Mouse (Mus musculus) spleen, adult 2 months (tissue): ENCODE measurements around the gene Mettl17. TPM values are rescaled to one million over a fixed set of nuclear protein-coding genes. Genes with fewer than 3 reads are reported as not detected.

Experiments
- DNase-seq, 2 experiments: peaks; one replicate each; pipeline versions ENCODE4 v3.0.0 to v3.0.0-alpha.2; 2012 to 2021; ENCODE audit warnings: low spot score in 2 of 2, low read depth in 1 of 2
- H3K27ac ChIP-seq: fragments of 200-500 bp; 2 replicates; pipeline ENCODE4 v1.5.1; 2012; ENCODE audit warnings: low read length, inconsistent platforms; ENCODE audit not compliant: insufficient read depth
- H3K27me3 ChIP-seq: fragments of 200-500 bp; 2 replicates; pipeline ENCODE4 v1.6.1; 2012; ENCODE audit warnings: mild to moderate bottlenecking, moderate library complexity, low read length, inconsistent platforms; ENCODE audit not compliant: control insufficient read depth, insufficient read depth
- H3K36me3 ChIP-seq: fragments of 200-500 bp; 2 replicates; pipeline ENCODE4 v1.6.1; 2012; ENCODE audit warnings: mild to moderate bottlenecking, low read length, inconsistent platforms; ENCODE audit not compliant: control insufficient read depth, insufficient read depth
- H3K4me1 ChIP-seq: fragments of 200-500 bp; 2 replicates; pipeline ENCODE4 v1.6.1; 2011; ENCODE audit warnings: inconsistent platforms; ENCODE audit not compliant: control insufficient read depth, insufficient read depth, insufficient read length
- H3K4me3 ChIP-seq: fragments of 200-500 bp; 2 replicates; pipeline ENCODE4 v1.5.1; 2011; ENCODE audit warnings: mild to moderate bottlenecking, inconsistent platforms; ENCODE audit not compliant: insufficient read depth, insufficient read length; ENCODE audit errors: extremely low read depth
- CTCF ChIP-seq: fragments of 200-500 bp; IDR thresholded peaks from 2 replicates; pipeline ENCODE4 v1.5.1; 2011; ENCODE audit warnings: mild to moderate bottlenecking, inconsistent platforms; ENCODE audit not compliant: insufficient read depth, insufficient read length, insufficient replicate concordance; ENCODE audit errors: extremely low read depth
- POLR2A ChIP-seq: fragments of 200-500 bp; IDR thresholded peaks from 2 replicates; pipeline ENCODE4 v1.6.1; 2011; ENCODE audit warnings: low read depth, low read length, inconsistent platforms
- WGBS: fragments of 180-500 bp; shearing (Covaris S2); methylation state at CpG from one replicate; pipeline ENCODE4 v1.1.7; 2018; 5-methylcytosine and 5-hydroxymethylcytosine counted together
- polyA plus RNA-seq: library from polyadenylated mRNA; depleted of rRNA; stranded (reverse); fragments of >200 nt; gene quantifications from 2 replicates; pipeline ENCODE4 v1.2.3, GENCODE M21; 2012

The Mettl17 gene
- polyA plus RNA-seq, 1 experiment, result 24.9 TPM

- TF ChIP-seq CTCF (no peak), POLR2A (no peak)
- Histone ChIP-seq H3K36me3 (no peaks in the 10 kb centered on the region; the same call in 1 of the 2 replicates), H3K27me3 (no peaks in the 10 kb centered on the region), H3K4me1 (no peaks in the 10 kb centered on the region), H3K4me3 (no peak overlapping the region), H3K27ac (no peak overlapping the region)
- DNase-seq, result no peak
- 84% methylated on average over 1 of the region's 1 CpGs for WGBS
These were observed 14.7 kb downstream of the Mettl17 start for GRCm38 (mm10) chr14:51899351-51899750.

GRCm38 (mm10) chr14:51902806-51903710 is 18.4 kb downstream of the Mettl17 start:
- Histone ChIP-seq H3K27ac (no peak overlapping the region), H3K4me3 (no peak overlapping the region), H3K27me3 (no peaks in the 10 kb centered on the region), H3K36me3 (no peaks in the 10 kb centered on the region), H3K4me1 (no peaks in the 10 kb centered on the region)
- DNase-seq, result peak; percentile 26 to 65
- peak; percentile 86; the same call in 1 of the 2 replicates for TF ChIP-seq CTCF
- no peak for TF ChIP-seq POLR2A
- WGBS, result 65% methylated on average over 9 of the region's 9 CpGs

- DNase-seq, result no peak
- TF ChIP-seq POLR2A, result no peak
- no peak for TF ChIP-seq CTCF
- H3K27me3 ChIP-seq, result no peaks in the 10 kb centered on the region
- no peak overlapping the region for H3K27ac ChIP-seq
- H3K36me3 ChIP-seq, result no peaks in the 10 kb centered on the region
- no peaks in the 10 kb centered on the region for H3K4me1 ChIP-seq
- no peak overlapping the region for H3K4me3 ChIP-seq
- 88% methylated on average over 9 of the region's 9 CpGs for WGBS
These were observed 19.1 kb downstream of the Mettl17 start for GRCm38 (mm10) chr14:51903782-51904181.

GRCm38 (mm10) chr14:51904706-51905105 is 20.1 kb downstream of the Mettl17 start:
- Histone ChIP-seq H3K4me3 (no peak overlapping the region), H3K4me1 (no peaks in the 10 kb centered on the region), H3K27me3 (no peaks in the 10 kb centered on the region), H3K27ac (no peak overlapping the region), H3K36me3 (no peaks in the 10 kb centered on the region)
- no peak for DNase-seq
- no peak for TF ChIP-seq POLR2A
- TF ChIP-seq CTCF, result no peak
- 62% methylated on average over 7 of the region's 7 CpGs for WGBS

GRCm38 (mm10) chr14:51906102-51906501 is 21.5 kb downstream of the Mettl17 start:
- no peaks in the 10 kb centered on the region for H3K36me3 ChIP-seq
- no peak overlapping the region for H3K4me3 ChIP-seq
- TF ChIP-seq POLR2A, result no peak
- TF ChIP-seq CTCF, result no peak
- no peaks in the 10 kb centered on the region for H3K27me3 ChIP-seq
- H3K4me1 ChIP-seq, result no peaks in the 10 kb centered on the region
- no peak overlapping the region for H3K27ac ChIP-seq
- no peak for DNase-seq
- 91% methylated on average over 11 of the region's 11 CpGs for WGBS

GRCm38 (mm10) chr14:51911301-51911700 is 26.7 kb downstream of the Mettl17 start:
- Histone ChIP-seq H3K4me3 (no peak overlapping the region), H3K27ac (no peak overlapping the region), H3K36me3 (no peaks in the 10 kb centered on the region), H3K27me3 (peaks cover 12% of the 10 kb centered on the region), H3K4me1 (peaks cover 3% of the 10 kb centered on the region)
- no peak for TF ChIP-seq POLR2A
- TF ChIP-seq CTCF, result no peak
- WGBS, result 85% methylated on average over 10 of the region's 10 CpGs
- no peak for DNase-seq
